Mouse (Mus musculus): ENCODE results near the gene Cacybp. TPM values are rescaled to one million over a fixed set of nuclear protein-coding genes. Genes with fewer than 3 reads are reported as not detected.

Cacybp gene
- total RNA-seq, 2 experiments from 2014 or later, result 77.2 to 80.7 TPM

DNA sequence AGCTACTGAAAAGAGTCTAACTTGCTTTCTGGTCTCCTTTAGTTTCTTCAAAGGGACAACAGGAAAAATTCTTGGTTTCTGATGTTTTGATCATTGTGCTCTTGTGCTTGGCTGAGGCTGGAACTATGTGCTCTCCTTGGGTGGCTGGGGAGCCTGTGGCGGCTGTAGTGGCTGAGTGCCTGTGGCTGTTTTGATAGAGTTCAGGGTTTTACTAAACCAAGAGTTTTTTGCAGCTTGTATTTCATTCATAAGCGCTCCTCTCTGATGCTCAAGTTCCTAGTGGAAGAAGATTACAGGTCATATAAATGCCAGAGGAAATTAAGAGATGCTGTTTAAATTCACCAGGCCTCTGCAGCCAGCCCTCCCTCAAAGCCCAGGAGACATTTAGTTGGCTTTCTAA, 11.4 kb upstream of the Cacybp start:
- DNase-seq (ENCODE audit: low spot score in 2 of 2), result no peak

DNA sequence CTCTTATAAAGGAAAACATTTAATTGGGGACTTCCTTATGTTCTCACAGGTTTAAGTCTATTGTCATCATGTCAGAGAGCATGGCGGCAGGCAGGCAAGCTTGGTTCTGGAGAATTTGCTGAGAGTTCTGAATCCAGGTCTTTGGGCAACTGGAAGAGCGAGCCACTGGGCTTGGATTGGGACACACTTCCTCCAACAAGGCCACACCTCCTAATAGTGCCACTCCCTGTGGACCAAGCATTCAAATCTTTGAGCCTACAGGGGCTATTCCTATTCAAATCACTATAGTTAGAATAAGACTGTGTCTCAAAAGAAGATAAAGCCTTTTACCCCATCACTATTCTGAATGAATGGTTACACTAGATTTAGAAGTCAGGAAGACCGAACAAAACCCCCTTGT, 5.2 kb upstream of the Cacybp start:
- no peak for DNase-seq (ENCODE audit: low spot score in 2 of 2)

DNA sequence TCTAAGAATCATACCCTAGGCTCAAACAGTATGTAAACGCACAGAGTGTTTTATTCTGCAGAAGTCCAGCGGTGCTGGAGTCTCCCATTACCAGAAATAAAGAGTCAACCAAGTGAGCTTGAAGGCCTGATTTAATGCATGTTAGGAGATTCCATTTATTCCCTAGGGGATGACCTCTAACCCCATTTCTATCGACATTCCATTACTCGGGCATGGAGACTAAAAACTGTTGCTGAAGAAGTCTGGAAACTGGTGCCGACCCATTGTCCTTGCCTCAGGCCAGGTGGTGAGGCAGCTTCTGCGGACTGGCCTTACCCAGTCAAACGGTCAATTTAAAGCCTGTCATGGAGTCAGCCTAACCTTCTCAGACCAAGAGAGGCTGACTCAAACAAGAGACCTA, 1.5 kb upstream of the Cacybp start:
- no peak for DNase-seq (ENCODE audit: low spot score in 2 of 2)

DNA sequence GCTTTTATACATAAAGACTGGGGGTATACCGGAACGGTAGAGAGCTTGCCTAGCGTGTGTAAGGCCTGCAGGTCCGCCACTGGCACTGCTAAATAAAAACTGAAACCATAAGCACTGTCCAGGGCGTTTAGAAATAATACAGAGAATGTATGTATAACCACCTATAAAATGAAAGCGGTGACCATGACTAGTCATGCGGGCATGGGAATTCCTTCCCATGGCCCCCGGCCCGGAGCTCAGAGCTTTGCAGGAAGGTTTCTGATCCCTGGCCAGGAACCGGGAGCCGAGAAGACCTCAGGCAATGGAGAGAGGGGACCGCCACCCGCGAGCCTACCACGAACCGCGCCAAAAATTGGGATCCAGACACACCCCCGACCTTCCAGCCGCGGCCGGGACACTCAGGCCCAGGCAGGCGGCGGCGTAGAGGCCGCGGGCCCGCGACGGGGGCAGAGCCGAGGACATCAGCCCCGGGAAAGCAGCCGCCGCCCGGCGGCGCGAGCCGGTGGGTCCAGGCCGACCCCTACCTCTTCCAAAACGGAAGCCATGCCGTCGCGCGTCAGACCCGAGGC, 468 bp downstream of the Cacybp start:
- DNase-seq (ENCODE audit: low spot score in 2 of 2), result peak in 1 of 2 experiments; percentile 22

DNA sequence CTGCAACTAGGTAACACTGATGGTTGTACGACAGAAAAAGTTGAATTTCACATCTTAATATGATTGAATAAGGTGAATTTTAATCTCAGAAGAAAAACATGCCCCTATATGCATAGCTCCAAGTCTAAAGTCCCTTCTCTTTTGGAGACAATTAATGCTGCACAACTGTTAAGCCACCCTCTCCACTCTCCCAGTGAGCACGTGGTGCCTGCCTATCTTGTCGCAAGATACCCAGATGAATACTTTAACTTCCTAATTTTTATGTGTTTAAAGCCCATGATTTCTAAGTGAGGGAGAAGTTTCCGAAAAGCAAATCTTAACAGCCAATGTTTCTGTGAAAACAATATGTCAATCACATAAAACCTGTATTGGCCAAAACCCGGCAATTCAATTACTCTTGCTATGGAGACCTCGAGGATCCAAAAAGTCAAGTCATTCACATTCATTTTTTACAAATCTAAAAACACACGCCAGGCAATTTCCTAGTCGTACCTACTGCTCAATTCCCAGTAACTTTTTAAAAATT, 1.0 kb downstream of the Cacybp start:
- DNase-seq (ENCODE audit: low spot score in 2 of 2), result no peak

DNA sequence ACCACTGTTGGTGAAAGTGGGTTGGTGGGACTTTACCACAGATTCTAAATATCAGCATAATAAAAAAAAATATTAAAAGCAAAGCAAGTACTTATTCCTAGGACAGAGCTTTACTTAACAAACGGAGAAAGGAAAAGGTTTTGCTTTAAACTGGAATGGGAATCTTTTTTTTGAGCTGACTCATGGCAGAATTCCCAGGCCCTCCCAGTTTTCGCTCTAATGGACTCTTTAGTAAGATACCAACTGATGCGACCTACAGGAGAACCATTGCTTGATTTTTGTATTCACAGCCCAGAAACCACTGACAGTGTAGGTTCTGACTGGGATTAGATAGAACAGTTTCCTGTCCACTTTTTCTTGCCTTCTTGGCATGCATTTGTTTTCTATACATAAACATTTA, 2.1 kb downstream of the Cacybp start:
- DNase-seq (ENCODE audit: low spot score in 2 of 2), result no peak

DNA sequence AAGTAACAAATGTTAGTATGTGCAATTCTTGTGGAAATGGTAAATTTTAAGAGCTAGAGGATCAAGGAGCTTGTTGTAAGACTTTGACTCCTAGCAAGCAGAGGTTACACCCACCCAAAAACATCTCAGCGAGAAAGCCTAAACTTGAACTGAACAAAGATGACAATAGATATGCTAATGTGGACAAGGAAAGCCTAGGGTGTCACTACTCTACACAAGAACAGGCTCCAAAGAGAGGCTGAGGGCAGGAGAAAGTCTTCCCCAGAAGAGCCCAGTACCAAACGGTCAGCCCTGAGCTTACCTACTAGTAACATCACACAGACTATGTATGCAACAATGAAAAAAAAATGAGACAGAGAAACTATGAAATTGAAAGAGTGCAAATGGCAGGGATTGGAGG, 2.8 kb downstream of the Cacybp start:
- DNase-seq (ENCODE audit: low spot score in 2 of 2), result no peak

DNA sequence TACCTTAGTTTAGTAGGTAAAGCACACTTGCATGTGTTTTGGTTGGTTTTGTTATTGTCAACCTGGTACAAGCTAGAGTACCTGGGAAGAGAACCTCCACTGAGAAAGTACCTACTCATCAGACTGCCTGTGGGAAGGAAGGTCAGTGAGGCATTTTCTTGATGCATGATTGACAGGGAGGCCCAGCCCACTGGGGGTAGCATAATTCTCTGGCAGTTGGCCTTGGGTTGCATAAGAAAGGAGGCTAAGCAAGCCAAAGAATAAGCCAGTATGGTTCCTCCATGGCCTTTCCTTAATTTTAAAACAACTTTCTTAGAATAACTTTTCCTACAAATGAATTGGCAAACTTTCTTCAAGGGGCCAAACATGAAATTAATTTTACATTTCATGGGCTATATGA, 7.2 kb downstream of the Cacybp start:
- no peak for DNase-seq (ENCODE audit: low spot score in 2 of 2)

DNA sequence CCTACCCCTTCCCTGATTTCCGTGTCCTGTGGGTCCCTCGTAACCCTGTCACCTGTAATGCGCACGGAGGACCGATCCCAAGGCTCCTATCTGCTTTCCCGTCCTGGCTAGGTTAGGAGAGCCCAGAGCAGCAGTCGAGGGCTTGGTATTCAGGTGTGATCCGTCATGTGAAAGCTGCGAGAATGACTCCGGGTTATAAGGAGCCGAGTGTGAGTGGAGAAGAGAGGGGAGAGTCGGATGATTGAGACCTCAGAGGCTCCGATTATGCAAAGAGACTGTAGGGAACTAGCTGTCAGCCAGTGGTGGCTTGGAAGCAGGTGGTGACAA, 17.4 kb downstream of the Cacybp start:
- DNase-seq (ENCODE audit: low spot score in 2 of 2), result no peak

DNA sequence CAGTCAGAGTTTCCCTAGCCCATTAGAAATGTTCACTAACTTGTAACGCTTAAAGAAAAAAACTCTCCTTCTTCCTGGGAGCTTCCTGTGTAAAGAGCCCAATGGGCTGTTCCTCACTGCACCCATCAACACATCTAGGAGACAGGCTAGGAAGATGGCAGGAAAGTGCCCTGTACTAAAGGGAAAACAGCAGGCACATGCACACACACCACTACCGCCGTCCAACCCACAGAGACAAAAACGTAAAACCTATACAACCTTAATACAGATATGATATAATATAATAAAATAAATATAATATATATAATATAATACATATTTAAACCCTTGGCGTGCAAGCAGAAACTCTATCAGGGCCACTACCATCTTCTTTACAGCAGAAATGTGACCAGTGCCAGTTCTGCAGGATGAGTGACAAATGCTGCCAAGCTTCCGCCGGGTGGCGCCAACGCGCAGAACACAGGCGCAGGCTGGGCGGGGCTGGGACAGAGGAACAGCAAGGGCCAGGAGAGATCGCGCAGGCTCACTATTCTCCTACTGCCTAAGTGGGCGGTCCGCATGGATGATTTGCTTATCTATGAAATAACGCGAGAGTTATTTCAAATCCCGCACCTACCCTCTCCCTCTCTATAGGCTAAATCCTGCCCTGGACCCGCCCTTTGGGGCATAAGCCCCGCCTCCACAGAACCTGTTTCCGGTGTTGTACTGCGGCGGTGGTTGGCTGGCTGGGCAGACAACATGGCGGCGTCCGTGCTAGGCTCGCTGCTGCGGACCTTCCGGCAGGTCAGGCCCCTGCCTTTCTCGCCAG, 17.9 kb downstream of the Cacybp start, which contains the start of gene Mrps14:
Gene Mrps14 (plus strand): TSS at position 687 of the 808 bp plus-strand sequence.
- peak; percentile 89 to 95 for DNase-seq (ENCODE audit: low spot score in 2 of 2)

DNA sequence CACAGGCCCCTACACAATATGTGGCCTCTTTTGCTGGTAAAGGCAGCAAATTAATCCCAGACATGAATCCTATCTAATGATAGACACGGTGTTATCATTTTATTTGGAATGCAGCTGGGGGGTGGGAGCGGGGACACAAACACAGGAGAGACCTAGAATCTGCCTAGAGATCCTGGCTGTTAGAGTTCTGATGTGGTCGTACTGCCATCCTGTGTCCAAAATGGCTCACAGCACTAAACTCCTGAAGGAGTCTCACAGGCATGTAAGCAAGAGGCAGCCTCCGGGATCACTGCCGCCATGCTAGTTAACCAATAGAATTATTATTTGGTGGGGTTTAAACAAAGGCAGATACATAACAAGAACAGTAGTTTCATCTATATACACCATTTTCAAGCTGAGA, 28.2 kb downstream of the Cacybp start:
- no peak for DNase-seq (ENCODE audit: low spot score in 2 of 2)

DNA sequence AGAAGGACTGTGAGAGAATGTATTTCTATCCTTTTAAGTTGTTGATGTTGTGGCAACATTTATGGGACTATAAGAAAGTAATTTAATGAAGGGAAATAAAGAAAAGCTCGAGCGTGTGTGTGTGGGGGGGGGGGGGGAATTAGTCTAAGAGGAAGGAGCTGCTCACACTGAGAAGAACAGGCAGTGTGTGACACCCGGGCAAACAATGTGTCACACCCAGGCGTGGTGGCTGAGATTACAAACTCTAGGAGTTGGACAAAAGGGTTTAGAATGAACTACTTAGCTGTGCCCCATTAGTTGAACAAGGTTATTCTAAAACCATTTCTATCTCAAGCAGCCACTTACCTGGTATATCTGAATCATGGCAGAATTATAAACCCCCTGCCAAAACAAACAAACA, 31.5 kb downstream of the Cacybp start:
- DNase-seq (ENCODE audit: low spot score in 2 of 2), result no peak

DNA sequence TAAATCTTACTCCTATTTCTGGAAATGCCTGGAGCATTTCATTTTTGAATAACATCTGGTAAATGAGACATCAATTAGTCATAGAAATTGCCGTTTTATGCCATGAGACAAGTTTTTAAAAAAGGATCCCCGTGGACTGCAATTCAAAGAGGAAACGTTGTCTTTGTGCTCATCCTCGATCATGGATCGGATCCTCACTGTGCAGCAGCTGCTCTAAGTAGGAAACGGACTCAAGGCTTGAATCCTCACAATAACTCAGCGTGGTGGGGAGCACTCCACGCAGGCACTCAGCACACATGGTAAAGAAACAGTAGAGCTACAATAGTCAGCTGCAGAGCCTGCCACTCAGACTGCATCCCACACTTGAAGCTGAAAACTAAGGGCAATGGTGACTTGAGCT, 35.8 kb downstream of the Cacybp start:
- no peak for DNase-seq (ENCODE audit: low spot score in 2 of 2)

DNA sequence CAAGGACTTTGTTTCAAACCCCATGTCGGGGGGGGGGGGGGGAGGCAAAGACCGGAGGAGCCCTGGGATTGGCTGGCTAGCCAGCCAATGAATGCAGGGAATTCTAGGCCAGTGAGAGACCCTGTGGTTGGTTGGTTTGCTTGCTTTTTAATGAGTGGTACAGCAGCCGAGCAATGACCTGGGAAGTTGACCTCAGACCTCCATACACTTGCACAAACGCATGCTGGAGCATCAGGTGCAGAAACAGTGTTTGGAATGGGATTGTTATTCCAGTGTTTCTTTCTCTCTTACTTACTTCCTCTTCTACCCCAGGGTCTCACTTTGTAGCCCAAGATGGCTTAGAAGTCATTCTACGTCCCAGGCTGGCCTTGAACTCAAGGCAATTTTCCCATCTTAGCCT, 46.1 kb downstream of the Cacybp start:
- no peak for DNase-seq (ENCODE audit: low spot score in 2 of 2)

DNA sequence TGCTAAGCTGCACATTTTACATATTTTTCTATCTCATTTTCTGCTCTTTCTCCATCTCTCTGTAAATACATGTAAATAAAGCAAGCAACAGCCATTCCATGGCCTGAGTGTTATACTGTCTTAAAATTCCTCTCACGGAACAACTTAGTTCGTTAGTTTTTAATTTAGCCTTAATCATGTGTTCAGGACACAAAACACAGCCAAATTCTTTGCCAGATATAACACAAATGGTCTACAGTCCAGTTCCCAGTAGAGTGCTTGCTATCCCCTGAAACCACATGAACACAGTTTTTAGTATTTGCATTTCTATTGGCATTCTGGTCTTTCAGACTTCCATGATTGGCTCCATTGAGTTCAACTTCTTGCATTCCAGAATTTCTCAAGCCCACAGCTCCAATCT, 54.5 kb downstream of the Cacybp start:
- no peak for DNase-seq (ENCODE audit: low spot score in 2 of 2)

DNA sequence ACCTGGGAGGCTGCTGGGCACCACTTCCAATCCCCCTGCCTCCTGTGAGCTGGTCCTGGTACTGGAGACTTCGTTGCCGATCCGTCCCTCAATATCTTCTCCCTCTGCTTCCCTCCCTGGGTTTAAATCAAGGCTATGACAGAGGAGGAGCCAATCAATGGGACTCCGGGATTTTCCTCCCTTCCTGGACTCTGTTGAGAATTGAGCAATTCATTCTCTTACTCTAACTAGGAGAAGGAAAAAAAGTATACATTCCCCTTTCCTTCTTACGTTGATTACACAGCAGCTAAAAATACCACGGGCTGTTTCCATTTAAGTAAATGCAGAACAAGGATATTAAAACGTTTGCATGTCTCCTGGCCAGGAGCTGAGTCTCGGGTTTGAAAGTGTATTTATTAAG, 59.2 kb downstream of the Cacybp start, which contains the start of gene Tnn:
Gene Tnn (minus strand): TSS at position 101 of the 400 bp plus-strand sequence.
- no peak for DNase-seq (ENCODE audit: low spot score in 2 of 2)

Other genes starting within 250 kb of the Cacybp start
- gene 4930523C07Rik, start 168.5 kb downstream of the Cacybp start, total RNA-seq (2021), result 10 to 100 TPM; 11.0 to 15.6 TPM
- gene Tnn, start 59.3 kb downstream of the Cacybp start, total RNA-seq (2021), result under 1 TPM; 0.45 to 0.93 TPM
- gene Mrps14, start 17.7 kb downstream of the Cacybp start, total RNA-seq (2021), result 10 to 100 TPM; 85.5 to 87.2 TPM

All from adrenal gland, postnatal 4 days (tissue).